Mouse (Mus musculus) intestine, embryonic 14.5 days (tissue): ENCODE results near the gene Lix1. TPM values are rescaled to one million over a fixed set of nuclear protein-coding genes. Genes with fewer than 3 reads are reported as not detected.
A peak's percentile ranks its signal among the peaks of the same experiment; 100 is the strongest.

Experiments used
- ATAC-seq: fragments of 200-750 bp; cut with Nextera tagmentation; replicated peaks from 2 replicates; pipeline ENCODE4 v1.8.0; 2017; ENCODE audit warnings: low read depth, moderate number of reproducible peaks, moderate TSS enrichment, moderate library complexity; ENCODE audit not compliant: low FRiP score, low TSS enrichment
- DNase-seq: peaks from one replicate; pipeline ENCODE4 v3.0.0-alpha.2; 2018; ENCODE audit warnings: low spot score
- H3K27ac ChIP-seq: fragments of 300-500 bp; sonication (generic); 2 replicates; pipeline ENCODE4 v1.5.1; 2014; ENCODE audit warnings: low read depth, mild to moderate bottlenecking, control low read depth
- H3K27me3 ChIP-seq: fragments of 300-500 bp; sonication (generic); replicated peaks from 2 replicates; pipeline ENCODE4 v1.6.1; 2014; ENCODE audit warnings: low read length, control low read depth; ENCODE audit not compliant: control insufficient read depth, insufficient read depth
- H3K36me3 ChIP-seq: fragments of 300-500 bp; sonication (generic); 2 replicates; pipeline ENCODE4 v1.6.1; 2014; ENCODE audit warnings: low read length, control low read depth; ENCODE audit not compliant: control insufficient read depth, insufficient read depth
- H3K4me1 ChIP-seq: fragments of 300-500 bp; sonication (generic); replicated peaks from 2 replicates; pipeline ENCODE4 v1.6.1; 2014; ENCODE audit warnings: low read length, control low read depth, mixed read lengths; ENCODE audit not compliant: control insufficient read depth, insufficient read depth
- H3K4me2 ChIP-seq: fragments of 300-500 bp; sonication (generic); 2 replicates; pipeline ENCODE4 v1.6.1; 2014; ENCODE audit warnings: low read length
- H3K4me3 ChIP-seq: fragments of 300-500 bp; sonication (generic); 2 replicates; pipeline ENCODE4 v1.5.1; 2014; ENCODE audit warnings: low read depth, low read length, control low read depth, mixed read lengths
- H3K9ac ChIP-seq: fragments of 300-500 bp; sonication (generic); 2 replicates; pipeline ENCODE4 v1.6.1; 2014; ENCODE audit warnings: mild to moderate bottlenecking, low read length
- H3K9me3 ChIP-seq: fragments of 300-500 bp; sonication (generic); 2 replicates; pipeline ENCODE4 v1.6.1; 2016; ENCODE audit warnings: low read length, control low read depth; ENCODE audit not compliant: control insufficient read depth
- WGBS: fragments of 180-500 bp; shearing (Covaris S2); extraction: QIAGEN DNeasy Blood & Tissue Kit; methylation state at CpG from one replicate; pipeline ENCODE4 v1.1.7; 2014; 5-methylcytosine and 5-hydroxymethylcytosine counted together
- polyA plus RNA-seq: library from polyadenylated mRNA; unstranded; fragments of >200 nt; fragmentation: Nextera tagmentation; extraction: Ambion mirVana; gene quantifications from 2 replicates; pipeline ENCODE4 v1.2.1, GENCODE M21; 2014

The Lix1 gene
- polyA plus RNA-seq, 1 experiment from 2014 or later = 4.1 TPM

GRCm38 (mm10) chr17:17392863-17393262 lies 9.6 kb upstream of the Lix1 start:
- Histone ChIP-seq H3K27ac (no peak overlapping the region), H3K4me2 (no peak overlapping the region), H3K9ac (no peak overlapping the region), H3K9me3 (no peaks in the 10 kb centered on the region), H3K27me3 (no peaks in the 10 kb centered on the region), H3K4me3 (no peak overlapping the region), H3K4me1 (no peaks in the 10 kb centered on the region), H3K36me3 (peaks cover 49% of the 10 kb centered on the region)
- WGBS = 67% methylated on average over 7 of the region's 7 CpGs
- no peak for DNase-seq
- peak; percentile 58; the same call in 1 of the 2 replicates for ATAC-seq

DNA sequence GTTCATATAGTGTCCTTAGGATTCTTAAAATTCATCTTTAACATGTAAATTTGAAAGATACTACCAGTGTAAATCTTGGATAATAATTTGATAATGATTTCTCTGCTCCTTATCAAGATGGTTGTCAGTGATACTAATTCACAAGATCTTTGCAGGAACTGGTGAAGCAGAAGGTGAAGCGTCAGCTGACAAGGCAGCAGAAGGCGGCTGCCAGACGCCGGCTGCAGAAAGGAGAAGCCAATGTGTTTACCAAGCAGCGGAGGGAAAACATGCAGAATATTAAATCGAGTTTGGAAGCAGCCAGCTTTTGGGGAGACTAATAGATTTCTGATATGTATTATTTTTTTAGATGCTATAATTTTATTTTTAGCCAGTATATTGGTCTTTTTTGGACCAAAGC lies 9.2 kb upstream of the Lix1 start:
- Histone ChIP-seq H3K27ac (no peak overlapping the region), H3K4me3 (no peak overlapping the region), H3K9ac (no peak overlapping the region), H3K9me3 (no peaks in the 10 kb centered on the region), H3K27me3 (no peaks in the 10 kb centered on the region), H3K4me2 (no peak overlapping the region), H3K36me3 (peaks cover 45% of the 10 kb centered on the region), H3K4me1 (no peaks in the 10 kb centered on the region)
- ATAC-seq (no peak), DNase-seq (no peak)
- WGBS = 89% methylated on average over 6 of the region's 6 CpGs

GRCm38 (mm10) chr17:17394336-17394735 lies 8.1 kb upstream of the Lix1 start:
- WGBS = 27% methylated on average over 4 of the region's 4 CpGs
- Histone ChIP-seq H3K4me3 (no peak overlapping the region), H3K36me3 (peaks cover 36% of the 10 kb centered on the region), H3K4me2 (no peak overlapping the region), H3K9ac (no peak overlapping the region), H3K27me3 (no peaks in the 10 kb centered on the region), H3K9me3 (no peaks in the 10 kb centered on the region), H3K27ac (no peak overlapping the region), H3K4me1 (no peaks in the 10 kb centered on the region)
- DNase-seq = peak; percentile 87
- ATAC-seq = 0 out of 2 replicates have a peak, but pooled peaks have one; percentile 30

DNA sequence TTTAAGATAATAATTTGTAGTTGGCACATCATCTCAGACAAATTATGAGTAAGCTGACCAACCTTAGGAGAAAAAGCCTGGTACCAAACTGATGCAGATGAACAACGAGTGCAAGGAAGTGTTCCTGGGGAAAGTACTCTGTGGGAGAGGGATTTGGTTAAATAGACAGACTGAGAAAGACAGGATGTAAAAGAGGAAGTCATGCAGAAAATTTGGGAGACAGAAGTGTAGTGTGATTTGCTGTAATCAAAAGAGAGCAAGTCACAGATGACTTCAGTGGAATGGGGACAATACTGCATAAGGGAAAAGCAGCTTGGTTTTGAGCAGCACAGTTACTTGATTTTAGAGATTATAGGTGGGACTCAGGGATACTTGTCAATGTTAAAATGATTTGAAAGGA lies 5.6 kb upstream of the Lix1 start:
- H3K4me1 ChIP-seq = no peaks in the 10 kb centered on the region
- no peak for DNase-seq
- H3K36me3 ChIP-seq = peaks cover 18% of the 10 kb centered on the region
- no peak overlapping the region for H3K9ac ChIP-seq
- WGBS = 79% methylated on average over 1 of the region's 1 CpGs
- no peaks in the 10 kb centered on the region for H3K9me3 ChIP-seq
- no peak overlapping the region for H3K27ac ChIP-seq
- H3K4me2 ChIP-seq = no peak overlapping the region
- no peaks in the 10 kb centered on the region for H3K27me3 ChIP-seq
- H3K4me3 ChIP-seq = no peak overlapping the region
- no peak for ATAC-seq

- 70% methylated on average over 2 of the region's 2 CpGs for WGBS
These were observed 3.8 kb upstream of the Lix1 start for GRCm38 (mm10) chr17:17398664-17399063.

GRCm38 (mm10) chr17:17403038-17403437 lies 566 bp downstream of the Lix1 start:
- Histone ChIP-seq H3K4me1 (peaks cover 12% of the 10 kb centered on the region; the same call in 1 of the 2 replicates), H3K4me3 (peak overlapping the region; percentile 16; the same call in 1 of the 2 replicates), H3K9me3 (no peaks in the 10 kb centered on the region), H3K36me3 (no peaks in the 10 kb centered on the region), H3K4me2 (peak overlapping the region; percentile 39), H3K27ac (no peak overlapping the region), H3K27me3 (no peaks in the 10 kb centered on the region), H3K9ac (peak overlapping the region; percentile 20; the same call in 1 of the 2 replicates)
- WGBS = 29% methylated on average over 5 of the region's 5 CpGs
- ATAC-seq (no peak), DNase-seq (no peak)

More at GRCm38 (mm10) chr17:17398664-17399063, 3.8 kb upstream of the Lix1 start:
- Histone ChIP-seq H3K9ac (no peak overlapping the region), H3K4me3 (no peak overlapping the region), H3K4me1 (peaks cover 8% of the 10 kb centered on the region; the same call in 1 of the 2 replicates), H3K36me3 (peaks cover 11% of the 10 kb centered on the region), H3K4me2 (no peak overlapping the region), H3K27me3 (no peaks in the 10 kb centered on the region), H3K9me3 (no peaks in the 10 kb centered on the region), H3K27ac (no peak overlapping the region)
- ATAC-seq = no peak
- no peak for DNase-seq

GRCm38 (mm10) chr17:17403578-17404112 lies 1.2 kb downstream of the Lix1 start:
- WGBS = 18% methylated on average over 3 of the region's 3 CpGs
- DNase-seq = no peak

GRCm38 (mm10) chr17:17404811-17405544 lies 2.5 kb downstream of the Lix1 start:
- no peak overlapping the region for H3K9ac ChIP-seq
- no peaks in the 10 kb centered on the region for H3K36me3 ChIP-seq
- no peaks in the 10 kb centered on the region for H3K9me3 ChIP-seq
- DNase-seq = no peak
- no peak for ATAC-seq
- H3K4me3 ChIP-seq = no peak overlapping the region
- no peaks in the 10 kb centered on the region for H3K27me3 ChIP-seq
- no peak overlapping the region for H3K27ac ChIP-seq
- H3K4me1 ChIP-seq = peaks cover 12% of the 10 kb centered on the region; the same call in 1 of the 2 replicates
- WGBS = 44% methylated on average over 8 of the region's 8 CpGs
- no peak overlapping the region for H3K4me2 ChIP-seq

More at GRCm38 (mm10) chr17:17403578-17404112, 1.2 kb downstream of the Lix1 start:
- no peaks in the 10 kb centered on the region for H3K27me3 ChIP-seq
- H3K4me1 ChIP-seq = peaks cover 12% of the 10 kb centered on the region; the same call in 1 of the 2 replicates
- H3K9me3 ChIP-seq = no peaks in the 10 kb centered on the region
- H3K9ac ChIP-seq = no peak overlapping the region
- H3K4me2 ChIP-seq = peak overlapping the region; percentile 39; the same call in 1 of the 2 replicates
- H3K27ac ChIP-seq = no peak overlapping the region
- H3K36me3 ChIP-seq = no peaks in the 10 kb centered on the region
- no peak for ATAC-seq
- H3K4me3 ChIP-seq = no peak overlapping the region
